Mouse (Mus musculus) hindbrain, embryonic 13.5 days (tissue): Measurements from ENCODE around the gene Ccdc34. TPM values are rescaled to one million over a fixed set of nuclear protein-coding genes. Genes with fewer than 3 reads are reported as not detected.
A peak's percentile ranks its signal among the peaks of the same experiment; 100 is the strongest.

Source experiments
- ATAC-seq: fragments of 200-750 bp; cut with Nextera tagmentation; 2 replicates; pipeline ENCODE4 v1.8.0; 2017; ENCODE audit warnings: moderate TSS enrichment; ENCODE audit not compliant: low FRiP score
- H3K27ac ChIP-seq: fragments of 300-500 bp; sonication (generic); 2 replicates; pipeline ENCODE4 v1.5.1; 2015; ENCODE audit warnings: inconsistent platforms, mild to moderate bottlenecking, moderate library complexity
- H3K27me3 ChIP-seq: fragments of 300-500 bp; sonication (generic); 2 replicates; pipeline ENCODE4 v1.6.1; 2015; ENCODE audit warnings: mild to moderate bottlenecking, inconsistent platforms
- H3K36me3 ChIP-seq: fragments of 300-500 bp; sonication (generic); 2 replicates; pipeline ENCODE4 v1.6.1; 2015; ENCODE audit warnings: mild to moderate bottlenecking, inconsistent platforms
- H3K4me1 ChIP-seq: fragments of 300-500 bp; sonication (generic); replicated peaks from 2 replicates; pipeline ENCODE4 v1.6.1; 2015; ENCODE audit warnings: inconsistent platforms
- H3K4me2 ChIP-seq: fragments of 300-500 bp; sonication (generic); 2 replicates; pipeline ENCODE4 v1.6.1; 2015; ENCODE audit warnings: inconsistent platforms, mild to moderate bottlenecking, moderate library complexity
- H3K4me3 ChIP-seq: fragments of 300-500 bp; sonication (generic); 2 replicates; pipeline ENCODE4 v1.5.1; 2015; ENCODE audit warnings: mild to moderate bottlenecking, inconsistent platforms
- H3K9ac ChIP-seq: fragments of 300-500 bp; sonication (generic); 2 replicates; pipeline ENCODE4 v1.6.1; 2015; ENCODE audit warnings: mild to moderate bottlenecking, inconsistent platforms
- H3K9me3 ChIP-seq: fragments of 300-500 bp; sonication (generic); 2 replicates; pipeline ENCODE4 v1.6.1; 2016; ENCODE audit warnings: inconsistent platforms
- WGBS: fragments of 180-500 bp; shearing (Covaris S2); methylation state at CpG from one replicate; pipeline ENCODE4 v1.1.7; 2015; 5-methylcytosine and 5-hydroxymethylcytosine counted together
- polyA plus RNA-seq: library from polyadenylated mRNA; unstranded; fragments of >200 nt; fragmentation: Nextera tagmentation; extraction: Ambion mirVana; gene quantifications from 2 replicates; pipeline ENCODE4 v1.2.1, GENCODE M21; 2015

Ccdc34 gene
- polyA plus RNA-seq, 1 experiment from 2014 or later = 39.6 TPM

GRCm38 (mm10) chr2:110005596-110006239 lies 11.9 kb upstream of the Ccdc34 start:
- no peak overlapping the region for H3K9ac ChIP-seq
- WGBS = 89% methylated on average over 3 of the region's 3 CpGs
- H3K27ac ChIP-seq = no peak overlapping the region
- H3K4me3 ChIP-seq = no peak overlapping the region
- H3K4me2 ChIP-seq = no peak overlapping the region
- H3K9me3 ChIP-seq = no peaks in the 10 kb centered on the region
- H3K4me1 ChIP-seq = no peaks in the 10 kb centered on the region
- H3K27me3 ChIP-seq = no peaks in the 10 kb centered on the region
- H3K36me3 ChIP-seq = peaks cover 25% of the 10 kb centered on the region
- ATAC-seq = no peak

GRCm38 (mm10) chr2:110007423-110008267 lies 10.0 kb upstream of the Ccdc34 start:
- H3K9me3 ChIP-seq = no peaks in the 10 kb centered on the region
- no peak for ATAC-seq
- H3K4me1 ChIP-seq = no peaks in the 10 kb centered on the region
- H3K27me3 ChIP-seq = no peaks in the 10 kb centered on the region
- peaks cover 33% of the 10 kb centered on the region for H3K36me3 ChIP-seq
- H3K4me3 ChIP-seq = no peak overlapping the region
- H3K4me2 ChIP-seq = no peak overlapping the region
- H3K27ac ChIP-seq = no peak overlapping the region
- no peak overlapping the region for H3K9ac ChIP-seq
- WGBS = 91% methylated on average over 10 of the region's 10 CpGs

- Histone ChIP-seq H3K27ac (no peak overlapping the region), H3K36me3 (peaks cover 33% of the 10 kb centered on the region), H3K4me1 (no peaks in the 10 kb centered on the region), H3K9ac (no peak overlapping the region), H3K27me3 (no peaks in the 10 kb centered on the region), H3K9me3 (no peaks in the 10 kb centered on the region), H3K4me3 (no peak overlapping the region), H3K4me2 (no peak overlapping the region)
- no peak for ATAC-seq
Measured at GRCm38 (mm10) chr2:110009449-110009848, 8.2 kb upstream of the Ccdc34 start.

- H3K27me3 ChIP-seq = no peaks in the 10 kb centered on the region
- H3K9me3 ChIP-seq = no peaks in the 10 kb centered on the region
- H3K36me3 ChIP-seq = peaks cover 27% of the 10 kb centered on the region
- peaks cover 4% of the 10 kb centered on the region; the same call in 1 of the 2 replicates for H3K4me1 ChIP-seq
- ATAC-seq = no peak; the same call in 1 of the 2 replicates
- 84% methylated on average over 13 of the region's 13 CpGs for WGBS
- H3K27ac ChIP-seq = peak overlapping the region; percentile 40
- no peak overlapping the region for H3K4me2 ChIP-seq
- H3K4me3 ChIP-seq = no peak overlapping the region
- H3K9ac ChIP-seq = no peak overlapping the region
Measured at GRCm38 (mm10) chr2:110012184-110012725, 5.4 kb upstream of the Ccdc34 start.

GRCm38 (mm10) chr2:110017087-110017486 lies 530 bp upstream of the Ccdc34 start:
- 0 out of 2 replicates have a peak, but pooled peaks have one; percentile 9 for ATAC-seq
- peak overlapping the region; percentile 83 for H3K4me3 ChIP-seq
- H3K9ac ChIP-seq = peak overlapping the region; percentile 94
- H3K4me2 ChIP-seq = peak overlapping the region; percentile 74
- H3K4me1 ChIP-seq = peaks cover 36% of the 10 kb centered on the region
- H3K36me3 ChIP-seq = peaks cover 10% of the 10 kb centered on the region
- WGBS = 44% methylated on average over 7 of the region's 7 CpGs
- peak overlapping the region; percentile 92 for H3K27ac ChIP-seq
- no peaks in the 10 kb centered on the region for H3K27me3 ChIP-seq
- H3K9me3 ChIP-seq = no peaks in the 10 kb centered on the region

- Histone ChIP-seq H3K9me3 (no peaks in the 10 kb centered on the region), H3K27me3 (no peaks in the 10 kb centered on the region), H3K4me1 (peaks cover 36% of the 10 kb centered on the region), H3K9ac (no peak overlapping the region), H3K4me2 (peak overlapping the region; percentile 74), H3K4me3 (0 out of 2 replicates have a peak overlapping the region, but pooled peaks have one; percentile 83), H3K27ac (no peak overlapping the region), H3K36me3 (peaks cover 14% of the 10 kb centered on the region)
- WGBS = 82% methylated on average over 4 of the region's 4 CpGs
- ATAC-seq = no peak
Measured at GRCm38 (mm10) chr2:110019656-110020055, 2.0 kb downstream of the Ccdc34 start.

GRCm38 (mm10) chr2:110020430-110020829 lies 2.8 kb downstream of the Ccdc34 start:
- Histone ChIP-seq H3K27ac (no peak overlapping the region), H3K4me1 (peaks cover 36% of the 10 kb centered on the region), H3K4me2 (0 out of 2 replicates have a peak overlapping the region, but pooled peaks have one; percentile 74), H3K4me3 (no peak overlapping the region), H3K27me3 (no peaks in the 10 kb centered on the region), H3K9me3 (no peaks in the 10 kb centered on the region), H3K9ac (0 out of 2 replicates have a peak overlapping the region, but pooled peaks have one; percentile 10), H3K36me3 (peaks cover 14% of the 10 kb centered on the region)
- WGBS = 98% methylated on average over 1 of the region's 1 CpGs
- no peak for ATAC-seq

- H3K36me3 ChIP-seq = peaks cover 24% of the 10 kb centered on the region
- 43% methylated on average over 4 of the region's 4 CpGs for WGBS
- no peaks in the 10 kb centered on the region for H3K27me3 ChIP-seq
- ATAC-seq = no peak
- H3K4me3 ChIP-seq = no peak overlapping the region
- H3K9me3 ChIP-seq = no peaks in the 10 kb centered on the region
- H3K4me2 ChIP-seq = no peak overlapping the region
- H3K27ac ChIP-seq = no peak overlapping the region; the same call in 1 of the 2 replicates
- H3K9ac ChIP-seq = no peak overlapping the region
- H3K4me1 ChIP-seq = peaks cover 3% of the 10 kb centered on the region; the same call in 1 of the 2 replicates
Measured at GRCm38 (mm10) chr2:110036265-110036664, 18.6 kb downstream of the Ccdc34 start.

GRCm38 (mm10) chr2:110036665-110037064 lies 19.0 kb downstream of the Ccdc34 start:
- no peaks in the 10 kb centered on the region for H3K27me3 ChIP-seq
- peaks cover 24% of the 10 kb centered on the region for H3K36me3 ChIP-seq
- ATAC-seq = no peak
- WGBS = 74% methylated on average over 4 of the region's 4 CpGs
- no peak overlapping the region for H3K27ac ChIP-seq
- peaks cover 3% of the 10 kb centered on the region; the same call in 1 of the 2 replicates for H3K4me1 ChIP-seq
- H3K9ac ChIP-seq = no peak overlapping the region
- no peaks in the 10 kb centered on the region for H3K9me3 ChIP-seq
- no peak overlapping the region for H3K4me2 ChIP-seq
- H3K4me3 ChIP-seq = no peak overlapping the region

- no peak overlapping the region for H3K4me2 ChIP-seq
- H3K4me1 ChIP-seq = peaks cover 3% of the 10 kb centered on the region; the same call in 1 of the 2 replicates
- peaks cover 24% of the 10 kb centered on the region for H3K36me3 ChIP-seq
- H3K27me3 ChIP-seq = no peaks in the 10 kb centered on the region
- H3K9me3 ChIP-seq = no peaks in the 10 kb centered on the region
- no peak overlapping the region for H3K9ac ChIP-seq
- H3K27ac ChIP-seq = no peak overlapping the region
- ATAC-seq = no peak
- 89% methylated on average over 2 of the region's 2 CpGs for WGBS
- H3K4me3 ChIP-seq = no peak overlapping the region
Measured at GRCm38 (mm10) chr2:110037221-110037620, 19.6 kb downstream of the Ccdc34 start.

GRCm38 (mm10) chr2:110038341-110038740 lies 20.7 kb downstream of the Ccdc34 start:
- 86% methylated on average over 5 of the region's 5 CpGs for WGBS
- H3K36me3 ChIP-seq = peaks cover 13% of the 10 kb centered on the region; the same call in 1 of the 2 replicates
- ATAC-seq = no peak
- no peak overlapping the region for H3K27ac ChIP-seq
- no peak overlapping the region for H3K4me3 ChIP-seq
- no peaks in the 10 kb centered on the region for H3K27me3 ChIP-seq
- no peak overlapping the region for H3K4me2 ChIP-seq
- H3K9me3 ChIP-seq = no peaks in the 10 kb centered on the region
- peaks cover 3% of the 10 kb centered on the region; the same call in 1 of the 2 replicates for H3K4me1 ChIP-seq
- H3K9ac ChIP-seq = no peak overlapping the region
